Mouse (Mus musculus) liver, embryonic 18 days (tissue): Measurements from ENCODE around the gene Eif3m. TPM values are rescaled to one million over a fixed set of nuclear protein-coding genes. Genes with fewer than 3 reads are reported as not detected.

ENCODE experiments used
- polyA plus RNA-seq: library from polyadenylated mRNA; depleted of rRNA; stranded (reverse); fragments of >200 nt; gene quantifications from 2 replicates; pipeline ENCODE4 v1.2.3, GENCODE M21; 2012; rRNA removed

Gene Eif3m
- 62.9 and 63.9 TPM in 2 replicates for polyA plus RNA-seq

GRCm38 (mm10) chr2:105016967-105017287 is at the start of gene Eif3m:
TSS of gene Eif3m (minus strand) at chr2:105017080.

Other genes starting within 250 kb of the Eif3m start
- gene Qser1, start 200.3 kb downstream of the Eif3m start, polyA plus RNA-seq: 2.2 and 2.4 TPM in 2 replicates
- gene Prrg4, start 167.2 kb downstream of the Eif3m start, polyA plus RNA-seq: 0.53 and 0.57 TPM in 2 replicates
- 2.0 and 2.2 TPM in 2 replicates for gene Ccdc73, start 149.3 kb downstream of the Eif3m start, polyA plus RNA-seq
- not detected in 2 replicates for gene Gm11060, start 74.9 kb upstream of the Eif3m start, polyA plus RNA-seq
- 1.2 and 1.4 TPM in 2 replicates for gene Wt1, start 109.4 kb upstream of the Eif3m start, polyA plus RNA-seq
- 4.0 and 4.1 TPM in 2 replicates for gene Them7, start 207.2 kb upstream of the Eif3m start, polyA plus RNA-seq